Mouse (Mus musculus): ENCODE measurements around the gene Zg16. TPM values are rescaled to one million over a fixed set of nuclear protein-coding genes. Genes with fewer than 3 reads are reported as not detected.

Zg16 gene
- total RNA-seq, 2 experiments from 2014 or later, result not detected

GRCm38 (mm10) chr7:127082271-127082670 lies 4.9 kb downstream of the Zg16 start:
- intact Hi-C loops (cut with DNase I; ENCODE audit: low total_unique reads), result no loop called here
- DNase-seq, result no peak

DNA sequence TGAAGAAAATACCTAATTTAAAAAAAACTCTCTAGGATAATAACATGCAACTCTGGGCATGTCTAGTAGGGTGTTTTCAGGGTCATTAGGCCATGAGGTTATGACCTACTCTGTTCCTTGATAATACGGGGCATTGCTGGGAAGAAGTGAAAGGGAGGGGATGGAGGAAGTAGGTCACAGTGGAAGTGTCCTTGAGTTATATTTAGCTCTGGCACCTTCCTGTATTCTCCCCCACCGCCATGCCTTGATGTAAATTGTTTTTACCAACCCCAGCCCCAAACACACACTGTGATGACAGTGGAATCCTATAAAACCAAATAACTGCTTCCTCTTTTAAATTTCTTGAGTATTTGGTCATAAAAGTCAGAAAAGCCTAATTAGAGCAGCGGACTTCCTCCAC lies 7.1 kb downstream of the Zg16 start:
- intact Hi-C loops (cut with DNase I; ENCODE audit: low total_unique reads), result no loop called here
- no peak for DNase-seq

GRCm38 (mm10) chr7:127077692-127078091 lies 9.4 kb downstream of the Zg16 start:
- intact Hi-C loops (cut with DNase I; ENCODE audit: low total_unique reads), result no loop called here
- DNase-seq, result no peak

DNA sequence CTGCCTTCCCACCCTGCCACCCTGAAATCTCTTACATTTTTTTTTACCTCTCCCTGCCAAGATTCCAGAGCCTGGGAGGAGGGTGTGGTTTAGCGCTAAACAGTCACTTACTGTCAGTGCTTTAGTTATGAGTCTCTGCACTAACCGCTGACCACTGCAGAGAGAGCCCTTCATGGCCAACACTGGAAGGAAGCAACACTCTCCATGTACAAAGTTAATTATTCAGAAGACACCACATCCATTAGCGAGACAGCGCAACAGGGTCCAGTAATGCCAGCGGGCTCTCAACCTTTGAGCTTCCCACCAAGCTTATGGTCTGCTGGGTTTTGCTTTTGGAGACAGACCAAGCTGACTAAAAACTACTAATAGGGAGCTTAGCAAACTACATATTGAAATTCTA lies 10.9 kb downstream of the Zg16 start:
- intact Hi-C loops (cut with DNase I; ENCODE audit: low total_unique reads), result no loop called here
- no peak for DNase-seq

DNA sequence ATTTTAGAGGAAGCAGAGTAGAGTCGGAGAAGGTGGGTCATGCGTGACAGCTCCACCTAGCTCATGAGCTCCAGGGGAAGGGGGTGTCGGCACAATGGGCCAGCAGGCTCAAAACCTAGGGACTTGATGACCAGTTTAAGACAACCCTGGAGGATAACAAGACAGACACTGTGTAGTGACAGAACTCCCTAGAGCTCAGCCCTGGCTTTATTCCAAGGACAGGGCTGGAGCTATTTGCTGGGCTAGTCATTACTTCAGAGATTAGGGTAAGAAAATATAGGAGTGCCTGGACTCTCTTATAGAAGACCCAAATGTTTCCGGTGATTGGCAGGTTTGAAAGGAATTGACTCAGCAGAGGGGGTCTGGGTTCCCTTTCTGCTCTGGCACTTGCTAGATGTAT lies 13.9 kb downstream of the Zg16 start:
- intact Hi-C loops (cut with DNase I; ENCODE audit: low total_unique reads), result no loop called here
- DNase-seq, result no peak

- intact Hi-C loops (cut with DNase I; ENCODE audit: low total_unique reads), result no loop called here
- DNase-seq, result no peak
Observed at GRCm38 (mm10) chr7:127070871-127071413, 16.2 kb downstream of the Zg16 start.

GRCm38 (mm10) chr7:127066317-127066716 lies 20.8 kb downstream of the Zg16 start:
- DNase-seq, result no peak
- intact Hi-C loops (cut with DNase I; ENCODE audit: low total_unique reads), result no loop called here

- intact Hi-C loops (cut with DNase I; ENCODE audit: low total_unique reads), result no loop called here
- no peak for DNase-seq
Observed at GRCm38 (mm10) chr7:127065538-127065937, 21.6 kb downstream of the Zg16 start.

DNA sequence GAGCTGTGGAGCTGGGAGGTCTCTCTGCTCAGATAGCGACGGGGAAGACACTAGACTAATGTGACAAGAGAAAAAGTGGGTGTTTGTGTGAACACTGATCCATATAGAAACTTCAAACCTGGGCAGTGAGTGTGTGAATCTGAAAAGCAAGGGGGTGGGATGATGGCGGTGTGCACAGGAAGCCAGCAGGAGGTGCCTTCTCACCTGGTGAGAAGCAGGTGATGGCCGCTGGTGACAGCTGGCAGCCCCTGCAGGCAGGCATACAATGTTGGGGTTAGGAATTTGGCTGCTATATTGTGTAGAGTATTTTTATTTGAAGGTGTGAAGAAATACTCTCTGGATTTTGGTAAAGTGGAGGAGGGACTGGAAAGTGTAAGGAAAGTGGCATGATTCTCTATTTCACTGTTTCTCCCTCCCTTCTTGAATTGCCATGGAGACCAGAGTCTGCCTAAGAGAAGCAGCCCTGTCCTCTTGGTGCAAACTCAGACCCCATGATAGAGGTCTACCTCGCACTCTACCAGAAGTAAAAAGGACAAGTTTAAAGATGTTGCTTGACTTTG lies 32.0 kb downstream of the Zg16 start:
- intact Hi-C loops (cut with DNase I; ENCODE audit: low total_unique reads), result no loop called here

GRCm38 (mm10) chr7:127041851-127042672 lies 45.1 kb downstream of the Zg16 start, which contains the start of gene Kif22:
Kif22 (minus strand) TSS chr7:127042471.
- intact Hi-C loops (cut with DNase I; ENCODE audit: low total_unique reads), result no loop called here

More for the DNA sequence above, 32.0 kb downstream of the Zg16 start:
- DNase-seq, result no peak

DNA sequence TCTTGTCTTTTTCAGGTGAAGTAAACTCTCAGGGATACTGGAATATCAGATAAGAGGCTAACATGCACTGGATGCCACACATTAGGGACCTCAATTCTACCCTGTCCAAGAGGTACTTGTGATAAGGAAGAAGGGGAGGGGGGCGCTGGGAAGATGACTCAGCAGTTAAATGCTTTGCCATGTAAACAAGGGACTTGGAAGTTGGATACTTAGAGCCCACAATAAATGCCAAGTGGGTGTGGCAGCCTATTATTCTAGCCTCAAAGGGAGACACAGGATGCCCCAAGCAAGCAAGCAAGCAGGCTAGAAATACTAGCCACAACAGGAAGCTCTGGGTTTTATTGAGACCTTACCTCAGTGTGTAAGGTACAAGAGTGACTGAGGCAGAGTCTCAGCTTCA lies 55.9 kb downstream of the Zg16 start:
- intact Hi-C loops (cut with DNase I; ENCODE audit: low total_unique reads), result no loop called here
- DNase-seq, result no peak

More at GRCm38 (mm10) chr7:127041851-127042672, 45.1 kb downstream of the Zg16 start, which contains the start of gene Kif22:
- DNase-seq, result peak; percentile 88

- no peak for DNase-seq
- intact Hi-C loops (cut with DNase I; ENCODE audit: low total_unique reads), result no loop called here
Observed at GRCm38 (mm10) chr7:127030172-127030571, 57.0 kb downstream of the Zg16 start.

DNA sequence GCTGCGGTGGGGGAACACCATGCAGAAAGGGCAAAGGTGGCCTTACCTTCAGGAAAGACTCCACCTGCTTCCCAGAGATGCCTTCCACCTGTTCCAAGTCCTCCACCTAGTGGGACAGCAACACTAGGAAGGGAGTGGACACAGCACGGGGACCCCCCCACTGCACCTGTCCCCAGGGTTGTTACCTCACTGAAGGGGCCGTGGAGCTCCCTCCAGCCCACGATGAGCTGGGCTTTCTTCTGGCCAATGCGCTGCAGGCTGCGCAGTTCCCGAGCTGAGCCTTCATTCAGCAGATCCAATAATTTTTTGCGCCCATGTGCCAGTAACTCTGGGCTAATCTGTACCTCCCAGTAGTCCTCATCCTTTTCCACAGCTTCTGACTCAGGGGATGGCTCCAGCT lies 59.2 kb downstream of the Zg16 start:
- DNase-seq, result no peak

DNA sequence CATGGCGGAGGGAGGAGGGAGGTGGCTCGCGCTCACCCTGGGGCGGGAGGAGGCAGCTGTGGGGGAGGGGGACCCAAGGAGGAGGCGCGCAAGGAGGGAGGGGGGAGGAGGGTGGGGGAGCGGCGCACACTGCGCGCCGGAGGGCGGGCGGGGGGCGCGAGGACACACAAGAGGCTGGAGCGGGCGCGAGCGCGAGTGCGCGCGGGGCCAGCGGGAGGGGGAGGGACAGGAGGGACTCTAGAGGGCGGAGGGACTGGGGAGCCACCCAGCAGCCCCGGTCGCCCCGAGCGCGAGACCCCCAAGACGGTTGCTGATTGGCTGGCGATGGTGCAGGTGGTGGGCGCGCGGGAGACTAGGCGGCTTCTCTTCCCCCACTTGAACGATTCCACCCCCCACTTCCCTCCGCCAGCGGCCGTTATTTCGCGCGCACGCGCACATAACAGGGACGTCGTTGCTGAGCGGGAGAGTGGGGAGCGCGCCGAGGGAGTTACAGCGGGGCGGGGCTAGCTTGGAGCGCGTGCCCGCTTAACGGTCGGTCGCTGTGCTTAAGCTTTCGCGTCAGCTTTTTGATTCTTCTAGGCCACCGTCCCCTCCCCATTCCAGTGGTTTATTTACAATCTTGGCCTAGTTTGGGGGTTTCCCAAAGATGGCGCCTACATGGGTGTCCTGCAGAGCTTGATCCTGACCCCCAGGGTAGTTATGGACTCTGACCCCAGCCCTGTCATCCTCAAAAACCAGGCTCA lies 60.0 kb downstream of the Zg16 start, which contains the start of gene Maz:
TSS of gene Maz (minus strand) at position 54 of the 743 bp plus-strand sequence.
- intact Hi-C loops (cut with DNase I; ENCODE audit: low total_unique reads), result no loop called here
- peak; percentile 100 for DNase-seq

More for the DNA sequence above, 59.2 kb downstream of the Zg16 start:
- intact Hi-C loops (cut with DNase I; ENCODE audit: low total_unique reads), result no loop called here

DNA sequence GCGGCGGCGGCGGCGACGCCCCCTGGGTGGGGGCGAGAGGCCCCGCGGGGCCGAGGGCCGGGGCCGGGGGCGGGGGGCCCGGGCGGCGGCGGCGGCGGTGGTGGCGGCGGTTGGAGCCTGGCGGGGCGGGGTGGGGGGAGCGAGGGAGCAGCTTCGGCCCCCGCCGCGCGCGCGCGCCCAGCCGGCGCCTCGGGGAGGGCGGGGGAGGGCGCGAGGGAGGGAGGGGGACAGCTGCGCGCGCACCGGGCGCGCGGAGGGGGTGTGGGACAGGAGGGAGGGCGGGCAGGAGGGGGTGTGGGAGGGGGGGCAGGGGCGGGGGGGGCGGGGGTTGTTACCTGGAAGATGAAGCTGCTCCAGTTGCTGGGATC lies 60.5 kb downstream of the Zg16 start:
- no peak for DNase-seq

GRCm38 (mm10) chr7:127026161-127026600 lies 60.9 kb downstream of the Zg16 start:
- DNase-seq, result peak; percentile 68

More for the DNA sequence above, 60.5 kb downstream of the Zg16 start:
- intact Hi-C loops (cut with DNase I; ENCODE audit: low total_unique reads), result no loop called here

DNA sequence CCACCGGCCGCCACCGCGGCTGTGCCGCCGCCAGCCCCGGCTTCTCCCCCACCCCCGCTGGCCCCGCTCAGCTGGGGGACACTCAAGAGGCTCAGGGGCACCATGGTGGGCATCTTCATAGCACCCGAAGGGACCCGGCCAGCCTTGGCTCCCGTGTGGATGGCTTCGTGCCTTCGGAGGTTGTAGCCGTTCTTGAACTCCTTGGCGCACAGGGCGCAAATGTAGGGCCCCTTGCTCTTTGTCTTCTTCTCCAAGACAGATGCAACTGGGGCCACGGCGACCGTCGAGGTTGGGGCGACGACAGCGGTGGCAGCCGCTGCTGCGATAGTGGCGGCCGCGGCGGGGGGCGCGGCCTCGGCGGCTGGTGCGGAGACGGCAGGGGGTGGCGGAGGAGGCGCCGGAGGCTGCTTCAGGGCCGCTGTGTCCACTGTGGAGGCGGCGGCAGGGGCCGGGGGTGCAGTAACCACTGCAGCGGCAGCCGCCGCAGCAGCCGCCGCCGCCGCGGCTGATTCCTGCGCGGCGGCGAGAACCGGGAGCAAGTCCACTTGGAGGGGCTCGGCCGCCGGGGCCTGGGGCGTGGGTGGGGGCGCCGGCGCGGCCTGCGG lies 61.5 kb downstream of the Zg16 start:
- DNase-seq, result peak; percentile 54
- intact Hi-C loops (cut with DNase I; ENCODE audit: low total_unique reads), result no loop called here

More at GRCm38 (mm10) chr7:127026161-127026600, 60.9 kb downstream of the Zg16 start:
- intact Hi-C loops (cut with DNase I; ENCODE audit: low total_unique reads), result no loop called here

DNA sequence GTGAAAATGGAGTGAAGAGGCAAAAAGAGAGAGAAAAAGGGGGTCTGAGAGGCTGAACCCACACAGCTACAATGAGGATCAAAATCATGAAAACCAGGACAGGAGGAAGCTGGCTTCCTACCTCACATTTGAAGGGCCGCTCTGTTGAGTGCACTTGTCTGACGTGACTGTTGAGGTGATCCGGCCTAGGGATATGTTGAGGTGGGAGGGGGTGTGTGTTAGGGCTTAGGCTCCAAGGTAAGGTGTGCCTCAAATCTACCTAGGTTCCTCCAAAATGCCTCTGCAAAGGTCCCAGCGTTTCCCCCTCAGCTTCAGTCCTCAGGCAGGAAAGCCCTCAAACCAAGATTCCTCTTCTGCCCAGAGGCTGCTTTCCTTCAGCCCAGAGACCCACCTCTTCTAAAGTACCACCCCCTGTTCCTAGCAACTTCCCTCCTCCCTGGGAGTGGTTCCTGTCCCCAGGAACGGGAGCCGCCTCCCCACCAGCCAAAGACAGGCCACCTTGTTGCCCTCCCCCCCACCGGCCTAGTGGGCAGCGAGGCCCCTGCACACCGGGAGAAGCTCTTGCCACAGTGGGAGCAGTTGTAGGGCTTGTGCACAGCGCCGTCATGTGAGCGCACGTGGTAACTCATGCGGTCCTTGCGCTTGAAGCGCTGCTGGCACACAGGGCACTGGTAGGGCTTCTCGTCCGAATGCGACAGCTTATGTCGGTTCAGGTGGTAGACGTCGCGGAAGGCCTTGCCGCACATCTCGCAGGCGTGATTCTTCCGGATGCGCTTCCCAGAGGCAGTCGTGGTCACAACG lies 62.2 kb downstream of the Zg16 start:
- intact Hi-C loops (cut with DNase I; ENCODE audit: low total_unique reads), result no loop called here
- peak; percentile 72 for DNase-seq
